Mouse (Mus musculus): ENCODE results near the gene Ifnar2.

Gene Ifnar2

DNA sequence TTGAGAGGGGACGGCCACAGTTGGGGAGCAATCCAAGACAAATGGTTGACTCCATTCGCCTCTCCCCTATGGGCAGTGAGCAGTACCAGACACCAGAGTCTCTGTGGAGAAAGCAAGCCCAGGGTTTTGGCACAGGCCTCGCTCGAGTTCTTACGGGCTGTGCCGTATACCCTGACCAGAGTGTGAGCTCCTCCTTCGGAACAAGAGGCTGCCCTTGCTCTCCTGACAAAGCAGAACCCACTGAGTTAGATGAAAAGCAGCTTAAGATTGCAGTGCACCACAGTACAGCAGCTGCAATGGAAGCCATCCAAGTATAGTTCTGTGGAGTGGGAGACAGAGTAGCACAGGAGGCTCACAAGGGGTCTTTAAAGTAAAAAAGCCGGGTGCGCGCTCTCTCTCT is 4.1 kb downstream of the Ifnar2 start:
- TF ChIP-seq GATA4 (IDR thresholded peaks at IDR 0.05; ENCODE audit: insufficient replicate concordance, low read length), result no peak

- TF ChIP-seq GATA4 (IDR thresholded peaks at IDR 0.05; ENCODE audit: insufficient replicate concordance, low read length), result no peak
Measured at GRCm38 (mm10) chr16:91378431-91378986, 5.9 kb downstream of the Ifnar2 start.

GRCm38 (mm10) chr16:91378991-91379390 is 6.4 kb downstream of the Ifnar2 start:
- no peak for TF ChIP-seq GATA4 (IDR thresholded peaks at IDR 0.05; ENCODE audit: insufficient replicate concordance, low read length)

DNA sequence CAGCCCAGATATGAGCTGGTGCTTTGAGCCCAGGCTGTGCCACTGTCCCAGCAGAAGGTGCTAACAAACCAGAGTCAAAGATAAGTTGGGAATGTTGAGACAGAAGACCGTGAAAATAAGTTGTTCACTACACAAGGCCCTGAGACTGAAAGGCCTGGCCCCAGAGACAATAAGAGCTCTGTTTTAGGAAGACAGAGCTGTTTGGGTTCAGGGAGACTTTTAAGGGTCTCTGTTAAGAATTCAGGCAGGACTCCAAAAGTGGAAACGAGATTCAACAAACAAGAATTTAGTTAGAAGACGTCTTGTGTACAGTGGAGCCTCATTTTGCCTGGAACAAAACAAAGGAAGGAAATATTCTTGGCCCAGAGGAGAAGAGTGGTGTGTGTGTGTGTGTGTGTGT is 6.8 kb downstream of the Ifnar2 start:
- TF ChIP-seq GATA4 (IDR thresholded peaks at IDR 0.05; ENCODE audit: insufficient replicate concordance, low read length), result no peak

DNA sequence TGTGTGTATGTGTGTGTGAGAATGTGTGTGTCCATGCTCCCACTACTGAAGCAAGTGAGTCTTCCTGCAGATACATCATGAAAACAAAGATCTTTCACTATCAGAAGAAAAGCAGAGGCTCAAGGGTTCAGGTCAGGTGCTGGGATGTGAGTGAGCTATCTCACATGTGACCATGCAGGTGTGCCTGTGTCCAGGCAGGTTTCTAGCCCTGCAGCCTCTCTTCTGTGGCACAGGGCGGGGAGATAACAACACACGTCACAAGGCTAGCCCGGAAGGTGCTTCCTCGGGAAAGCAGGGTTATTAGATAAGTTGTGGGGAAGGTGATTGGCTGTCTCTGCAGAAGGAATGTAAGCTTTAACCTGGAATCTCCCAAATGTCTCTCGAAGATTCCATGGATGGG is 7.6 kb downstream of the Ifnar2 start:
- TF ChIP-seq GATA4 (IDR thresholded peaks at IDR 0.05; ENCODE audit: insufficient replicate concordance, low read length), result no peak; the same call in 1 of the 2 replicates

- no peak for TF ChIP-seq GATA4 (IDR thresholded peaks at IDR 0.05; ENCODE audit: insufficient replicate concordance, low read length)
Measured at GRCm38 (mm10) chr16:91381606-91382005, 9.0 kb downstream of the Ifnar2 start.

GRCm38 (mm10) chr16:91382261-91382790 is 9.7 kb downstream of the Ifnar2 start:
- TF ChIP-seq GATA4 (IDR thresholded peaks at IDR 0.05; ENCODE audit: insufficient replicate concordance, low read length), result no peak

- TF ChIP-seq GATA4 (IDR thresholded peaks at IDR 0.05; ENCODE audit: insufficient replicate concordance, low read length), result no peak
Measured at GRCm38 (mm10) chr16:91384221-91384620, 11.6 kb downstream of the Ifnar2 start.

GRCm38 (mm10) chr16:91385621-91386020 is 13.0 kb downstream of the Ifnar2 start:
- TF ChIP-seq GATA4 (IDR thresholded peaks at IDR 0.05; ENCODE audit: insufficient replicate concordance, low read length), result peak; percentile 88

DNA sequence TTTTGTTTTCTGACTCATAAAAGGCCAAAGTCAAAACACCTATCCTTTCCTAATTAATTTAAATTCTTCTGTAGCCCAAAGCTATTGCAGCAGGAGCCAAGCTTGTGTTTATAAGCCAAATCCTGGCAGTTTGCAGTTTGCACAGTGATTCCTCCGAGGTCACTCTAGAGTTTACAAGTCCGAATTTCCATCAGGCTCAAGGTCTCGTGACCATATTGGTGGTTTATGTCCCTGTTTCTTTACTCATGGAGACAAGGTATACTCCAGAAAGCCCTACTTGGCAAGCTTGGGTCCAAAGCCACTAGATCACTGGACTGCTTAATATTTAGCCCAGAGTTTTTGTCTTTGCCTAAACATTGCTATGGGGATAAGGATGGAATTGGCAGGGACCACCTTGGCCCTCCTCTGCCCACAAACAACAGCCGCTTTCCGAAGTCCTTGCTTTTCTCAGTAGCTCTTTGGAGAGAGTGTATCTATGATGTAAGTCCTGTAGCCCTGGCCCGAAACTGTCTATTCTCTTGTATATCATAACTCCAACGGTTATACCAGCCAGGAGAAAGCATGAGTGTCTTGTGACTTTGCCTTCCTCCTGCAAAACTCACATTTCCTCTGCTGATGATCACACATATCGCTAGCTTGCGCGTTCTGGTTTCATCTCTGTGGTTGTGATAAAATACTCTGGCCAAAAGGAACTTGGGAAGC is 14.0 kb downstream of the Ifnar2 start:
- no peak for TF ChIP-seq GATA4 (IDR thresholded peaks at IDR 0.05; ENCODE audit: insufficient replicate concordance, low read length)

DNA sequence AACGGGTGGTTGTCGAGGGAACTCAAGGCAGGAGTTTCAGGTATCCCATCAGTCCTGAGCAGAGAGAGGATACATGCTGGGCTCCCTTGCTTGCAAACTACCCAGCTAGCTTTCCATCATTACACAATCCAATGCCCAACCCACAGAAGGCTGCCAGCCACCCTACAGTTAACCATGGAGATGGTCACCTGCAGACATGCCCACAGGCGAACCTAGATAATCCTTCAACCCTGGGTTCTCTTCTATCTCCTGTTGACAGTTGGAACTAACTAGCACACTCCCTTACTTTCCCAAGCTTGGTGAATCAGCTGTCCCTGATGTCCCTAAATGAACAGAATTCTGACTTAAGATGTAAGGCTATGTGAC is 14.5 kb downstream of the Ifnar2 start:
- TF ChIP-seq GATA4 (IDR thresholded peaks at IDR 0.05; ENCODE audit: insufficient replicate concordance, low read length), result no peak

DNA sequence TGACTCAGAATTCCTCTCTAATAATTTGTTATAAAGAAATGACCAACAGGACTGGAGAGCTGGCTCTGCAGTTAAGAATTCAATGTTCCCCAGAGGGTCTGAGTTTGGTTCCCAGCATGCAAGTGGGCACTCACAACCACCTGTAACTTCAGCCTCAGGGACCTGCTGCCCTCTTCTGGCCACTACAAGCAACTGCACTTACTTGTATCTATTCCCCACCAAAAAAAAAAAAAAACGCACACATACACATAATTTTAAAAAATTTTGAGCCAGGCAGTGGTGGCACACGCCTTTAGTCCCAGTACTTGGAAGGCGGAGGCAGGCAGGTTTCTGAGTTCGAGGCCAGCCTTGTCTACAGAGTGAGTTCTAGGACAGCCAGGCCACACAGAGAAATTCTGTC is 17.5 kb downstream of the Ifnar2 start:
- TF ChIP-seq GATA4 (IDR thresholded peaks at IDR 0.05; ENCODE audit: insufficient replicate concordance, low read length), result no peak

- no peak for TF ChIP-seq GATA4 (IDR thresholded peaks at IDR 0.05; ENCODE audit: insufficient replicate concordance, low read length)
Measured at GRCm38 (mm10) chr16:91391421-91391820, 18.8 kb downstream of the Ifnar2 start, which contains the start of gene Gm21970. TSS of gene Gm21970 (plus strand) at chr16:91391721.

GRCm38 (mm10) chr16:91394826-91395410 is 22.3 kb downstream of the Ifnar2 start:
- no peak for TF ChIP-seq GATA4 (IDR thresholded peaks at IDR 0.05; ENCODE audit: insufficient replicate concordance, low read length)

- TF ChIP-seq GATA4 (IDR thresholded peaks at IDR 0.05; ENCODE audit: insufficient replicate concordance, low read length), result no peak
Measured at GRCm38 (mm10) chr16:91395633-91396392, 23.2 kb downstream of the Ifnar2 start.
